ENCODE assay signal across 23 mouse cellular contexts in the genomic region with DNA sequence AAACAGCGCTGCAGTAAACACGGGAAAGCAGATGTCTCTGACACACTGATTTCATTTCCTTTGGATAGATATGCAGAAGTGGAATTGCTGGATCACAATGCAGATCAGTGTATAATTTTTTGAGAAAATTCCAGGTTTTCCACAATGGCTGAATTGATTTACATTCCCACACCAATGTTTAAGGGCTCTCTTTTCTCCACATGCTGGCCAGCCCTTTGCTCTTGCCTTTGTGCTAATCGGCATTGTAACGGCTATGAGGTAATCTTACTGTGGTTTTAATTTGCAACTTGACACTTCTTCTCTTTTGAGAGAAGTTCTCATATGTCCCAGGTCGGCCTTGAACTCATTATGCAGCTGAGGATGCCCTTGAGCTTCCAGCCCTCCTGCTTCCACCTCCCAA. TPM values are rescaled to one million over a fixed set of nuclear protein-coding genes. Genes with fewer than 3 reads are reported as not detected.
A peak's percentile ranks its signal among the peaks of the same experiment; 100 is the strongest.
DNase-seq lines count a peak whose midpoint lies in the region; ATAC-seq lines count a peak whose summit lies in the region.
"Had no signal": no experiment of that assay in that cellular context is flagged by ENCODE, and none has a peak within 500 bp of the region (broad histone marks: within the 10 kb centered on the region; RNA-seq: fewer than 3 reads in every experiment).

No protein-coding gene starts in this region.

- DNase-seq in embryonic facial prominence, embryonic 14.5 days (ENCODE audit: low spot score) = peak; percentile 71
- DNase-seq in embryonic facial prominence, embryonic 10.5 days (ENCODE audit: low spot score) = no peak
- DNase-seq in heart, adult 11 months = peak; percentile 30
- DNase-seq in heart, postnatal 25 days (ENCODE audit: low spot score) = no peak
- DNase-seq in liver = no peak
- DNase-seq: adrenal gland, postnatal 10 days; adrenal gland, postnatal 25 days; B cell, adult 2 months; cerebellum, adult 11-12 months; cerebellum, adult 2 months; cerebellum, adult 9-10 months; cerebellum, postnatal 10 days; cerebellum, postnatal 25 days had no signal

- H3K4me2 ChIP-seq in embryonic facial prominence, embryonic 14.5 days (ENCODE audit: low read depth, low read length) = no peak overlapping the region
- no peak overlapping the region for H3K4me2 ChIP-seq in embryonic facial prominence, embryonic 15.5 days (replicated peaks)
- H3K4me2 ChIP-seq: embryonic facial prominence, embryonic 13.5 days; forebrain, embryonic 12.5 days; forebrain, embryonic 15.5 days had no signal

- intact Hi-C loops in heart, postnatal 25 days (cut with DNase I) = no loop called here

- H3K36me3 ChIP-seq in embryonic facial prominence, embryonic 14.5 days (ENCODE audit: control insufficient read depth, insufficient read depth, low read length) = no peaks in the 10 kb centered on the region
- no peaks in the 10 kb centered on the region for H3K36me3 ChIP-seq in embryonic facial prominence, embryonic 10.5 days (replicated peaks)
- no peaks in the 10 kb centered on the region for H3K36me3 ChIP-seq in embryonic facial prominence, embryonic 15.5 days
- H3K36me3 ChIP-seq: embryonic facial prominence, embryonic 13.5 days; forebrain, embryonic 10.5 days; forebrain, embryonic 12.5 days; forebrain, embryonic 15.5 days; G1E had no signal

- 40% methylated on average over 5 of the region's 5 CpGs for WGBS in embryonic facial prominence, embryonic 14.5 days
- 68% methylated on average over 5 of the region's 5 CpGs for WGBS in embryonic facial prominence, embryonic 10.5 days
- 39% methylated on average over 5 of the region's 5 CpGs for WGBS in embryonic facial prominence, embryonic 15.5 days

- no peak overlapping the region; the same call in 1 of the 2 replicates for H3K27ac ChIP-seq in embryonic facial prominence, embryonic 14.5 days (replicated peaks; ENCODE audit: low read depth, low read length)
- H3K27ac ChIP-seq in embryonic facial prominence, embryonic 10.5 days (replicated peaks) = no peak overlapping the region
- H3K27ac ChIP-seq in embryonic facial prominence, embryonic 15.5 days (replicated peaks) = peak overlapping the region; percentile 34; the same call in 1 of the 2 replicates
- H3K27ac ChIP-seq: embryonic facial prominence, embryonic 13.5 days; forebrain, embryonic 10.5 days; forebrain, embryonic 12.5 days; forebrain, embryonic 15.5 days had no signal

- no peak overlapping the region for H3K9ac ChIP-seq in embryonic facial prominence, embryonic 14.5 days (ENCODE audit: low read depth, low read length)
- H3K9ac ChIP-seq in embryonic facial prominence, embryonic 15.5 days = no peak overlapping the region
- H3K9ac ChIP-seq: embryonic facial prominence, embryonic 13.5 days; forebrain, embryonic 12.5 days; forebrain, embryonic 15.5 days had no signal

- ATAC-seq in embryonic facial prominence, embryonic 14.5 days (ENCODE audit: low read depth) = peak; percentile 53; the same call in 1 of the 2 replicates
- ATAC-seq in embryonic facial prominence, embryonic 15.5 days (ENCODE audit: insufficient number of reproducible peaks, low FRiP score, low TSS enrichment, low read depth) = peak; percentile 57; the same call in 1 of the 2 replicates
- ATAC-seq: activated CD4-positive, CD25-positive, alpha-beta regulatory T cell, adult 4 months; CD4-positive, CD25-positive, alpha-beta regulatory T cell, adult 4 months; forebrain, embryonic 15.5 days; Patski had no signal

- H3K27me3 ChIP-seq in embryonic facial prominence, embryonic 14.5 days (replicated peaks; ENCODE audit: control insufficient read depth, insufficient read depth, low read length) = no peaks in the 10 kb centered on the region
- no peaks in the 10 kb centered on the region for H3K27me3 ChIP-seq in embryonic facial prominence, embryonic 10.5 days (replicated peaks; ENCODE audit: low read depth, poor library complexity, severe bottlenecking)
- H3K27me3 ChIP-seq in embryonic facial prominence, embryonic 15.5 days = no peaks in the 10 kb centered on the region
- H3K27me3 ChIP-seq: embryonic facial prominence, embryonic 13.5 days; forebrain, embryonic 12.5 days; forebrain, embryonic 15.5 days had no signal

- no peaks in the 10 kb centered on the region for H3K9me3 ChIP-seq in embryonic facial prominence, embryonic 14.5 days (ENCODE audit: control insufficient read depth, low read length)
- no peaks in the 10 kb centered on the region for H3K9me3 ChIP-seq in embryonic facial prominence, embryonic 10.5 days
- H3K9me3 ChIP-seq in embryonic facial prominence, embryonic 15.5 days (replicated peaks) = no peaks in the 10 kb centered on the region
- H3K9me3 ChIP-seq: embryonic facial prominence, embryonic 13.5 days; forebrain, embryonic 10.5 days; forebrain, embryonic 12.5 days; forebrain, embryonic 15.5 days; G1E had no signal

- no peaks in the 10 kb centered on the region for H3K4me1 ChIP-seq in embryonic facial prominence, embryonic 14.5 days (ENCODE audit: control insufficient read depth, insufficient read depth, low read length)
- H3K4me1 ChIP-seq in embryonic facial prominence, embryonic 10.5 days = no peaks in the 10 kb centered on the region
- no peaks in the 10 kb centered on the region for H3K4me1 ChIP-seq in embryonic facial prominence, embryonic 15.5 days
- H3K4me1 ChIP-seq: forebrain, embryonic 10.5 days; forebrain, embryonic 12.5 days; forebrain, embryonic 15.5 days had no signal

- no peak overlapping the region for H3K4me3 ChIP-seq in embryonic facial prominence, embryonic 14.5 days (ENCODE audit: low read depth, low read length)
- no peak overlapping the region for H3K4me3 ChIP-seq in embryonic facial prominence, embryonic 10.5 days
- H3K4me3 ChIP-seq in embryonic facial prominence, embryonic 15.5 days (replicated peaks) = no peak overlapping the region
- H3K4me3 ChIP-seq: embryonic facial prominence, embryonic 13.5 days; erythroblast, embryonic 14.5 days; forebrain, embryonic 10.5 days; forebrain, embryonic 12.5 days; forebrain, embryonic 15.5 days had no signal

RNA-seq across cellular contexts. Expression of a gene that starts 12.6 kb away (rescaled TPM):
- polyA plus RNA-seq in embryonic facial prominence, embryonic 14.5 days (2014; fragmentation: Nextera tagmentation; extraction: Ambion mirVana) = 21.2 and 22.4 TPM in 2 replicates
- polyA plus RNA-seq in embryonic facial prominence, embryonic 10.5 days (2016; fragmentation: Nextera tagmentation; extraction: Ambion mirVana) = 32.1 and 34.3 TPM in 2 replicates
- 10 to 100 TPM; 10.7 to 11.0 TPM for total RNA-seq in heart, postnatal 25 days (2021)
- 25.0 and 26.0 TPM in 2 replicates for polyA plus RNA-seq in embryonic facial prominence, embryonic 15.5 days (2015; fragmentation: Nextera tagmentation; extraction: Ambion mirVana)

RNA-seq across cellular contexts. Expression of a gene that starts 20.7 kb away (rescaled TPM):
- 7.4 and 10.5 TPM in 2 replicates for polyA plus RNA-seq in embryonic facial prominence, embryonic 14.5 days (2014; fragmentation: Nextera tagmentation; extraction: Ambion mirVana)
- 1.00 and 3.5 TPM in 2 replicates for polyA plus RNA-seq in embryonic facial prominence, embryonic 10.5 days (2016; fragmentation: Nextera tagmentation; extraction: Ambion mirVana)
- total RNA-seq in heart, postnatal 25 days (2021) = under 1 TPM; 0.42 to 0.49 TPM
- polyA plus RNA-seq in embryonic facial prominence, embryonic 15.5 days (2015; fragmentation: Nextera tagmentation; extraction: Ambion mirVana) = 10.2 and 10.7 TPM in 2 replicates
- total RNA-seq: adrenal gland, postnatal 25 days; G1E had no signal
- polyA plus RNA-seq: activated CD4-positive, CD25-positive, alpha-beta regulatory T cell, adult 4 months; CD4-positive, CD25-positive, alpha-beta regulatory T cell, adult 4 months; erythroblast, embryonic 14.5 days; G1E had no signal

Comparison
In these comparisons a context has a peak if more than half of its experiments do, and no peak if none do; other contexts are left out.
1. DNase-seq: peak in embryonic facial prominence, embryonic 14.5 days (single experiment) and heart, adult 11 months (single experiment); none in embryonic facial prominence, embryonic 10.5 days (single experiment), heart, postnatal 25 days (single experiment) and liver (single experiment).